Mouse (Mus musculus) C2C12 (cell line): ENCODE measurements at regions not wholly inside any gene's neighbourhood (a gene's known extent, or its start where the extent isn't known, plus 50 kb on each side); places are given as distances from the start of the nearest gene placed in this dataset.

Experiments used
- H3K27me3 ChIP-seq: one replicate; pipeline ENCODE4 v1.6.1; 2011; ENCODE audit not compliant: control insufficient read depth, insufficient read depth, insufficient read length
- H3K36me3 ChIP-seq: one replicate; pipeline ENCODE4 v1.6.1; 2011; ENCODE audit not compliant: control insufficient read depth, insufficient read depth
- H3K4me3 ChIP-seq: one replicate; pipeline ENCODE4 v1.5.1; 2011; ENCODE audit warnings: mild to moderate bottlenecking, control low read depth; ENCODE audit not compliant: poor library complexity, insufficient read depth, severe bottlenecking
- H3K79me2 ChIP-seq: one replicate; pipeline ENCODE4 v1.6.1; 2011; ENCODE audit not compliant: control insufficient read depth, insufficient read depth
- H3K79me3 ChIP-seq: one replicate; pipeline ENCODE4 v1.6.1; 2011; ENCODE audit warnings: low read depth, control low read depth
- H3ac ChIP-seq: one replicate; pipeline ENCODE3; 2011; ENCODE audit warnings: low read depth; ENCODE audit not compliant: control insufficient read depth, insufficient read length
- CEBPB ChIP-seq: IDR thresholded peaks from one replicate; pipeline ENCODE4 v1.6.1; 2011; ENCODE audit warnings: low read depth, mild to moderate bottlenecking, control low read depth, moderate library complexity
- CTCF ChIP-seq: IDR thresholded peaks from one replicate; pipeline ENCODE4 v1.5.1; 2011; ENCODE audit not compliant: control insufficient read depth, insufficient read depth, insufficient read length
- FOSL1 ChIP-seq: IDR thresholded peaks from one replicate; pipeline ENCODE4 v1.8.0; 2011; ENCODE audit warnings: mild to moderate bottlenecking, low read length; ENCODE audit not compliant: poor library complexity, insufficient read depth, severe bottlenecking
- MAX ChIP-seq: IDR thresholded peaks from one replicate; pipeline ENCODE4 v1.6.1; 2011; ENCODE audit warnings: mild to moderate bottlenecking, control low read depth
- MYOD1 ChIP-seq: IDR thresholded peaks from one replicate; pipeline ENCODE4 v1.6.1; 2011; ENCODE audit warnings: low read depth; ENCODE audit not compliant: control insufficient read depth, insufficient read length
- MYOG ChIP-seq: IDR thresholded peaks from one replicate; pipeline ENCODE4 v1.6.1; 2011; ENCODE audit not compliant: control insufficient read depth, insufficient read length; ENCODE audit errors: extremely low read depth
- USF1 ChIP-seq: IDR thresholded peaks from one replicate; pipeline ENCODE4 v1.6.1; 2011; ENCODE audit warnings: low read depth, mild to moderate bottlenecking, control low read depth, moderate library complexity

DNA sequence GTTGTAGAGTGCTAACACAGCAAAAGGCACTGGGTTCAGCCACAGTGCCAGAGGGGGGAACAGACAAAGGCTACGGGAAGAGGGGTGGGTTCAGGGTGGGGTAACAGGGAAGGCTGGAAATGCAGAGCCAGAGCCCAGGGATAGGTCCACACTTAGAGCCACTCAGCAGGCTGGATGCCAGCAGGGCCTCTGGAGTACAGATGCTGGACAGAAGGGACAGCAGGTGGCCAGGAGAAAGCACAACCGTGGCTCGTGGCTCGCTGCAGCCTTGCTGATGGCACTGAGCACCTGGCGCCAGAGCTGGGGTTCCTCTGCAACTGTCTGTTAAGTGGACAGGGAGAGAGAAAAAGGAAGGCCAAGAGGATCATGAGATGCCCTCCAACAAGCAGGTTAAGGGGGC is 174.2 kb downstream of the Mroh4 start:
- Histone ChIP-seq H3K79me3 (no peaks in the 10 kb centered on the region), H3K4me3 (no peak overlapping the region), H3K27me3 (no peaks in the 10 kb centered on the region), H3K36me3 (no peaks in the 10 kb centered on the region), H3ac (no peak overlapping the region), H3K79me2 (no peaks in the 10 kb centered on the region)
- no peak for TF ChIP-seq USF1
- no peak for TF ChIP-seq MYOG
- no peak for TF ChIP-seq MAX
- no peak for TF ChIP-seq CEBPB
- no peak for TF ChIP-seq CTCF
- TF ChIP-seq FOSL1: no peak
- no peak for TF ChIP-seq MYOD1

DNA sequence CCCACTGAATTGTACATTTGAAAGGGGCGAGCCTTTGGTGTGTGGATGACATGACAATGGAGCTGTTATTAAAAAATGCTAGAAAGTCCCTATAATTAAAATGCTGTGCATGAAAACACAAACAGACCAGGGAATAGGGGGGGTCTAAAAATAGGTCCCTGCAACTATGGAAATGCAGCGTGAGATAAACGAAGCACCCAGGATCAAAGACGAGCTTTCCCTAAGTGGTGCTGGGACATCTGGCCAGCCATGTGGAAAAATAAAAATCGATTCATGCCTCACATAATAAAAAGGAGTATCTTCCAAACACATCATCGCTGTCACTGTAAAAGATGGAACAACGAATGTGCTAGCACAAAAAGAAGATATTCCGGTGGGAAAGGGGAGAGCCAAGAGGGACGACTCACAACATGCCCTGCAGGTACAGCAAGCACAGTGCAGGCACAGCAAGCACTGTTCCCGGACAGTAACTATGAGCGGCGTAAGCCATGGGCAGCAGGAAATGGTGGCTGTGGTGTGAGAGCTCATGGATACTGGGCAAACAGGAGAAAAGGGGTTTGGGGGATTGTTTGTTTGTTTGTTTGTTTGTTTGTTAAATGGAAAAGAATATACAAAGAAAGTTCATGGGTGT is 176.7 kb downstream of the Mroh4 start:
- Histone ChIP-seq H3K27me3 (no peaks in the 10 kb centered on the region), H3K79me3 (no peaks in the 10 kb centered on the region), H3K79me2 (no peaks in the 10 kb centered on the region), H3K4me3 (no peak overlapping the region), H3K36me3 (no peaks in the 10 kb centered on the region), H3ac (no peak overlapping the region)
- TF ChIP-seq MYOD1: no peak
- no peak for TF ChIP-seq MAX
- no peak for TF ChIP-seq CTCF
- TF ChIP-seq USF1: no peak
- no peak for TF ChIP-seq CEBPB
- TF ChIP-seq FOSL1: no peak
- TF ChIP-seq MYOG: no peak

DNA sequence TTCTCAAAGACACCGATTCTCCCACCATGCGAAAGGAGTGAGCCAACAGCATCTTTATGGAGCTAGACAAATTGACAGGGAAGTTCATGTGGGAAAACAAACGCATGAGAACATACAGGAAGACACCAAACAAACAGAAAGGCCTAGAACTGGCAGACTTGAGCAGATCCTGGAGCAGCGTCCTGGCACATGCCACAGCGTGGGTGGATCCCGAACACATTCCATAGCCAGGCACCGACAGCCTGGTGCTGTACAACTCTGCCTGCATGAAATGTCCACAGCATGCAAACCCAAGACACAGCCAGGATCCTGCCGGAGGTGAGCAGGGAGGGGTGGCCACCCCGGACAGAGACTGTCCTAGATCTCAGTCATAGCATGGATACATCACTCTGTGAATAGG is 177.2 kb downstream of the Mroh4 start:
- Histone ChIP-seq H3K27me3 (no peaks in the 10 kb centered on the region), H3K79me3 (no peaks in the 10 kb centered on the region), H3K79me2 (no peaks in the 10 kb centered on the region), H3K4me3 (no peak overlapping the region), H3K36me3 (no peaks in the 10 kb centered on the region), H3ac (no peak overlapping the region)
- no peak for TF ChIP-seq FOSL1
- TF ChIP-seq CTCF: no peak
- TF ChIP-seq USF1: no peak
- TF ChIP-seq MYOG: no peak
- TF ChIP-seq MAX: no peak
- no peak for TF ChIP-seq MYOD1
- TF ChIP-seq CEBPB: no peak

DNA sequence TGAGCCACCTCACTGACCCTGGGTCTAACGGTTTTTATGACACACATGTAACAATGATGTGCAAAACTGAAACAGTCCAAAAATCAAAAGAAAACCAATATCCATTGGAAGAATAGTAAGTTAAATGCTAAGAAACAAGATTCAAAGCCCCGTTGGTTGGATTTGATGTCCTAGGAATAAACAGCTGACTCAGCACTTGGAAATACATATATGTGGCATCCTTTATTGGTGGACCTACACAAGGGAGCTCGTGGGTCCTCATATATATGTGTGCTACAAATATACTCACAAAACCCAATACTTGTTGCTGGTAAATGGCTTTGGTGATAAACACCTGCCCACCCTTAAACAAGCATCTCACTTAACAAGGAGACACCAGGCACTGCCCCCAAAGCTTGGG is 178.2 kb downstream of the Mroh4 start:
- TF ChIP-seq USF1 (no peak), CTCF (no peak), MYOD1 (no peak), MAX (no peak), FOSL1 (no peak), MYOG (no peak), CEBPB (no peak)
- Histone ChIP-seq H3ac (no peak overlapping the region), H3K79me3 (no peaks in the 10 kb centered on the region), H3K79me2 (no peaks in the 10 kb centered on the region), H3K36me3 (no peaks in the 10 kb centered on the region), H3K27me3 (no peaks in the 10 kb centered on the region), H3K4me3 (no peak overlapping the region)

DNA sequence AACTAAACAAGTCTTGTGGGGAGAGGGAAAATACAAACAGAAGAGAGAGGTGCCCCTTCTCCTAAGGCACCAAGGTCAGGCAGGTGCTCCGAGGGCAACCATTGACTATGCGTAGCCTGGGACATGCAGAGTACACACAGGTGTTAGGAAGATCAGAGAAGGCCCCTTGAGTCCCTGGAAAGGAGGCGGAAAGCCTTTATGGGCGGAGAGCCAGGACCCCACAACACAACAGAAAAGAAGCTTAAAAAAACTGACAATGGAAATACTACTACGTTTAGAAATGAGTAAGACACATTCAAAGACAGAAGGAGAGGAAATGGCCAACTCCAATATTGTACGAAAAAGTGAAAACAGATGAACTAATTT is 179.5 kb downstream of the Mroh4 start:
- TF ChIP-seq CEBPB: no peak
- TF ChIP-seq MYOG: no peak
- no peak for TF ChIP-seq USF1
- no peak for TF ChIP-seq MAX
- TF ChIP-seq MYOD1: no peak
- TF ChIP-seq CTCF: no peak
- no peak for TF ChIP-seq FOSL1
- Histone ChIP-seq H3K36me3 (no peaks in the 10 kb centered on the region), H3K27me3 (no peaks in the 10 kb centered on the region), H3K79me3 (no peaks in the 10 kb centered on the region), H3K4me3 (no peak overlapping the region), H3ac (no peak overlapping the region), H3K79me2 (no peaks in the 10 kb centered on the region)

DNA sequence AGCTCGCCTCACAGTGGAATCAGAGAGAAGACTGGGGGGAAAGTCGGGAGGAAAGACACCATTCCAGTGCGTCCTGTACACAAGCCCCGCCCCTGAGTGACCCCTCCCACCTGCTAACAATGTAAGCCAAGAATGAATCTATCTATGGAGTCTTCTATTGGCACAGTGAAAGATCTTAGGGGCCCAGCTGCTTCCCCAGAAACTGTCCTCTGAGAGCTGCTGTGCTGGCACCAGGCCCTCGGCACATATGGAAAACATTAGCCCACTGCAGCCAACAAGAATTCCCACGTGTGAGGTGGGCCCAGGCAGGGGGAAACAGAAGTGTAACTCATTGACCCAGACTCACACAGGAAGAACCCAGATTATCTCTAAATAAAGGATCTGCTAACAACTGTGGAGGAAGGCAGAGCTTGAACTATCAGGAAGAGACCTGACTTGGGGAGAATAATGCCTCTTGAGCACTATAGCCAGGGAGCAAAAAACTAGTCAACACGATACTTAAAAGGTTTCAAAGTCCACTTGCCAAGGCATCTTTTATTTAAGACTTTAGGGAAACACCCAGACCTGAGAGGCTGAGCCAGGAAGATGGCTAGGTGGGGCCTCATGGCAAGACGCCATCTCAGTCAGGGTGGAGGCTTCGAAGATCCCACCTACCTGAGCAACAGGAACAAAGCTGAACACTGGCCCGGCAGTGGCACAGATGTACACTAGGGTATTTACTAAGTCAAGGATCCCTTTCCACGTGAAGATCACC is 180.1 kb downstream of the Mroh4 start:
- H3K36me3 ChIP-seq: no peaks in the 10 kb centered on the region
- H3K79me2 ChIP-seq: no peaks in the 10 kb centered on the region
- no peak overlapping the region for H3K4me3 ChIP-seq
- H3K27me3 ChIP-seq: no peaks in the 10 kb centered on the region
- H3ac ChIP-seq: no peak overlapping the region
- H3K79me3 ChIP-seq: no peaks in the 10 kb centered on the region
- TF ChIP-seq CEBPB (no peak), CTCF (no peak), MYOG (no peak), FOSL1 (no peak), MAX (no peak), USF1 (no peak), MYOD1 (no peak)
